Mouse (Mus musculus) thymus, postnatal 25 days (tissue): ENCODE measurements around the gene Sclt1.

Source experiments
- DNase-seq: peaks from one replicate; pipeline ENCODE4 v3.0.0; 2022

The Sclt1 gene

GRCm38 (mm10) chr3:41585548-41585947 is 156.8 kb downstream of the Sclt1 start:
- no peak for DNase-seq

GRCm38 (mm10) chr3:41583621-41584020 is 158.7 kb downstream of the Sclt1 start:
- no peak for DNase-seq

- no peak for DNase-seq
Observed at GRCm38 (mm10) chr3:41583092-41583491, 159.2 kb downstream of the Sclt1 start.

- no peak for DNase-seq
Observed at GRCm38 (mm10) chr3:41582256-41582655, 160.1 kb downstream of the Sclt1 start.

- DNase-seq, result no peak
Observed at GRCm38 (mm10) chr3:41581436-41581835, 160.9 kb downstream of the Sclt1 start.

GRCm38 (mm10) chr3:41580401-41581323 is 161.7 kb downstream of the Sclt1 start:
- DNase-seq, result no peak

- DNase-seq, result no peak
Observed at GRCm38 (mm10) chr3:41579873-41580272, 162.4 kb downstream of the Sclt1 start.

GRCm38 (mm10) chr3:41577240-41577639 is 165.1 kb downstream of the Sclt1 start:
- DNase-seq, result no peak
